In genomic region chr12:102758936-102759335, GRCm38 (mm10) we compare ENCODE assay signal across 8 mouse cellular contexts. TPM values are rescaled to one million over a fixed set of nuclear protein-coding genes. Genes with fewer than 3 reads are reported as not detected.
DNase-seq lines count a peak whose midpoint lies in the region; TF ChIP-seq lines count a peak whose summit lies in the region.

No protein-coding gene starts in this region.

- TF ChIP-seq CTCF in heart, adult 2 months (IDR thresholded peaks at IDR 0.05): no peak
- no peak for TF ChIP-seq CTCF in MEL (IDR thresholded peaks at IDR 0.05 in 2 of 3, conservative IDR thresholded peaks at IDR 0.05 in 1 of 3; ENCODE audit: control insufficient read depth in 1 of 3, insufficient read depth in 1 of 3, low read depth in 2 of 3, low read length in 3 of 3, poor library complexity in 1 of 3, severe bottlenecking in 1 of 3)

- 0 out of 2 replicates have a peak, but pooled peaks cover 1% of the 10 kb centered on the region for H3K79me2 ChIP-seq in heart, adult 2 months (replicated peaks; ENCODE audit: control insufficient read depth, insufficient read depth, low read length)
- peaks cover 52% of the 10 kb centered on the region for H3K79me2 ChIP-seq in MEL (ENCODE audit: control insufficient read depth, insufficient read depth, low read length, poor library complexity)

- peak overlapping the region; percentile 63 for H3K4me3 ChIP-seq in heart, adult 2 months
- peak overlapping the region; percentile 71 to 94 for H3K4me3 ChIP-seq in MEL (ENCODE audit: control insufficient read depth in 1 of 2, insufficient read depth in 1 of 2, low read depth in 2 of 2, low read length in 2 of 2)

- intact Hi-C loops in heart, adult 2 months (cut with DNase I): loop anchor here (5.0 kb wide), 1 partner anchor 118 kb away; the partner anchor contains the start of gene Btbd7
- intact Hi-C loops in heart, postnatal 14 days (cut with DNase I): loop anchor here (5.0 kb wide), 1 partner anchor 118 kb away; the partner anchor contains the start of gene Btbd7
- intact Hi-C loops in heart, postnatal 10 days (cut with DNase I): loop anchor here (5.0 kb wide), 1 partner anchor 118 kb away; the partner anchor contains the start of gene Btbd7

- no peak for TF ChIP-seq RAD21 in MEL (IDR thresholded peaks at IDR 0.05; ENCODE audit: low read depth, low read length)

- no peak for TF ChIP-seq EP300 in heart, adult 2 months (IDR thresholded peaks at IDR 0.05; ENCODE audit: insufficient read depth, low read depth, low read length)
- TF ChIP-seq EP300 in MEL (IDR thresholded peaks at IDR 0.05; ENCODE audit: low read depth in 1 of 2, low read length in 2 of 2): no peak

- no peaks in the 10 kb centered on the region; the same call in 1 of the 2 replicates for H3K36me3 ChIP-seq in heart, adult 2 months (ENCODE audit: control insufficient read depth, insufficient read depth, low read length)
- peaks cover 8 to 33% of the 10 kb centered on the region in 2 experiments for H3K36me3 ChIP-seq in MEL (ENCODE audit: control insufficient read depth in 1 of 2, insufficient read depth in 2 of 2, low read length in 2 of 2)

- no peak for TF ChIP-seq POLR2A in heart, adult 2 months (IDR thresholded peaks at IDR 0.05; ENCODE audit: insufficient read depth, low read depth, low read length)
- TF ChIP-seq POLR2A in MEL (IDR thresholded peaks at IDR 0.05; ENCODE audit: control insufficient read depth in 1 of 2, insufficient read depth in 1 of 2, low read depth in 1 of 2, low read length in 2 of 2, poor library complexity in 1 of 2): no peak

- no peaks in the 10 kb centered on the region for H3K9me3 ChIP-seq in MEL (replicated peaks; ENCODE audit: insufficient read depth, low read length)

- 3% methylated on average over 5 of the region's 5 CpGs for WGBS in heart, adult 2 months

- H3K27me3 ChIP-seq in heart, adult 2 months (ENCODE audit: control insufficient read depth, insufficient read depth, low read length): no peaks in the 10 kb centered on the region
- no peaks in the 10 kb centered on the region for H3K27me3 ChIP-seq in MEL (ENCODE audit: control insufficient read depth in 1 of 2, insufficient read depth in 2 of 2, low read length in 2 of 2)

- no peak for DNase-seq in heart, adult 2 months
- no peak for DNase-seq in heart, postnatal 14 days
- DNase-seq in MEL (ENCODE audit: low read depth, low spot score): no peak
- DNase-seq in heart, postnatal 10 days: peak; percentile 19 to 36
- DNase-seq in lung, postnatal 36 days: peak; percentile 15
- no peak for DNase-seq in right cerebral cortex, postnatal 10 days (ENCODE audit: low spot score in 2 of 2)
- no peak for DNase-seq in thymus, postnatal 14 days
- no peak for DNase-seq in ovary, postnatal 14 days (ENCODE audit: low spot score)

- H3K27ac ChIP-seq in heart, adult 2 months: peak overlapping the region; percentile 79
- H3K27ac ChIP-seq in MEL (ENCODE audit: control insufficient read depth, low read depth, low read length): 0 out of 2 replicates have a peak overlapping the region, but pooled peaks have one; percentile 52

- H3K4me1 ChIP-seq in heart, adult 2 months (ENCODE audit: control insufficient read depth, insufficient read depth, low read length): peaks cover 5% of the 10 kb centered on the region
- peaks cover 0 to 11% of the 10 kb centered on the region in 2 experiments; a peak in 2 of 4 replicates for H3K4me1 ChIP-seq in MEL (ENCODE audit: control insufficient read depth in 1 of 2, insufficient read depth in 2 of 2, low read length in 2 of 2)

- peak overlapping the region; percentile 76 for H3K9ac ChIP-seq in heart, adult 2 months (ENCODE audit: low read depth, low read length)
- peak overlapping the region; percentile 87 for H3K9ac ChIP-seq in MEL (ENCODE audit: control insufficient read depth, low read depth, low read length, poor library complexity, severe bottlenecking)

TF ChIP-seq in MEL, 35 proteins besides CTCF, POLR2A, EP300 and RAD21:
- TF ChIP-seq TAL1 (IDR thresholded peaks at IDR 0.05; ENCODE audit: low read length) (no peak), CHD2 (IDR thresholded peaks at IDR 0.05; ENCODE audit: low read length) (no peak), BHLHE40 (IDR thresholded peaks at IDR 0.05; ENCODE audit: borderline replicate concordance, low read depth, low read length) (no peak), ZKSCAN1 (IDR thresholded peaks at IDR 0.05; ENCODE audit: low read depth, low read length) (no peak), MAX (IDR thresholded peaks at IDR 0.05; ENCODE audit: low read length) (no peak), SIN3A (IDR thresholded peaks at IDR 0.05; ENCODE audit: low read length) (no peak), POLR2AphosphoS2 (IDR thresholded peaks at IDR 0.05; ENCODE audit: low read length) (no peak), POLR2AphosphoS5 (IDR thresholded peaks at IDR 0.05; ENCODE audit: borderline replicate concordance, low read depth, low read length) (no peak), ZNF384 (IDR thresholded peaks at IDR 0.05; ENCODE audit: low read depth, low read length) (no peak), GABPA (IDR thresholded peaks at IDR 0.05; ENCODE audit: low read depth, low read length) (no peak), E2F4 (IDR thresholded peaks at IDR 0.05; ENCODE audit: borderline replicate concordance, low read depth, low read length) (no peak), TCF12 (IDR thresholded peaks at IDR 0.05; ENCODE audit: low read depth, low read length) (no peak), TBP (IDR thresholded peaks at IDR 0.05; ENCODE audit: low read depth, low read length) (no peak), GATA1 (IDR thresholded peaks at IDR 0.05; ENCODE audit: low read depth, low read length) (no peak), JUND (IDR thresholded peaks at IDR 0.05; ENCODE audit: low read depth, low read length) (no peak), MEF2A (IDR thresholded peaks at IDR 0.05; ENCODE audit: extremely low read depth, insufficient replicate concordance, low read depth, low read length, poor library complexity, severe bottlenecking) (no peak), RCOR1 (IDR thresholded peaks at IDR 0.05; ENCODE audit: low read depth, low read length) (no peak), MAZ (IDR thresholded peaks at IDR 0.05; ENCODE audit: low read depth, low read length) (no peak), MXI1 (IDR thresholded peaks at IDR 0.05; ENCODE audit: low read depth, low read length) (no peak)

RNA-seq across cellular contexts. Expression of gene Gm20604, which starts 0.5 kb away (rescaled TPM):
- 1 to 10 TPM; 3.8 to 4.2 TPM for total RNA-seq in heart, adult 2 months (2021)
- polyA plus RNA-seq in heart, adult 2 months (2012; rRNA removed): 2.9 and 4.9 TPM in 2 replicates
- total RNA-seq in heart, postnatal 14 days (2021): 1 to 10 TPM; 4.6 to 5.6 TPM
- total RNA-seq in MEL (2012; rRNA removed): 6.9 and 8.8 TPM in 2 replicates
- polyA plus RNA-seq in MEL (2012; ENCODE audit: insufficient read depth in 1 of 2, insufficient read length in 2 of 2, low read depth in 1 of 2, low replicate concordance in 2 of 2, missing spikeins in 1 of 2): 1 to 10 TPM in 1 of 2 experiments, not detected in 1; 7.9 TPM
- total RNA-seq in heart, postnatal 10 days (2021): 1 to 10 TPM; 5.0 to 5.4 TPM

RNA-seq across cellular contexts. Expression of gene Ubr7, which starts 1.2 kb away (rescaled TPM):
- 10 to 100 TPM; 22.8 to 24.6 TPM for total RNA-seq in heart, adult 2 months (2021)
- 12.3 and 22.8 TPM in 2 replicates for polyA plus RNA-seq in heart, adult 2 months (2012; rRNA removed)
- 10 to 100 TPM; 26.4 to 30.0 TPM for total RNA-seq in heart, postnatal 14 days (2021)
- 58.5 and 68.1 TPM in 2 replicates for total RNA-seq in MEL (2012; rRNA removed)
- polyA plus RNA-seq in MEL (2012; ENCODE audit: insufficient read depth in 1 of 2, insufficient read length in 2 of 2, low read depth in 1 of 2, low replicate concordance in 2 of 2, missing spikeins in 1 of 2): 10 to 100 TPM in 1 of 2 experiments, not detected in 1; 62.3 TPM
- 10 to 100 TPM; 33.1 to 34.3 TPM for total RNA-seq in heart, postnatal 10 days (2021)

RNA-seq across cellular contexts. Expression of gene Gon7, which starts 1.3 kb away (rescaled TPM):
- 10 to 100 TPM in 1 of 2 experiments, 1 to 10 TPM in 1; 9.8 to 10.4 TPM for total RNA-seq in heart, adult 2 months (2021)
- polyA plus RNA-seq in heart, adult 2 months (2012; rRNA removed): 5.9 and 7.0 TPM in 2 replicates
- total RNA-seq in heart, postnatal 14 days (2021): 10 to 100 TPM in 1 of 2 experiments, 1 to 10 TPM in 1; 9.3 to 10.6 TPM
- 33.0 and 33.7 TPM in 2 replicates for total RNA-seq in MEL (2012; rRNA removed)
- polyA plus RNA-seq in MEL (2012; ENCODE audit: insufficient read depth in 1 of 2, insufficient read length in 2 of 2, low read depth in 1 of 2, low replicate concordance in 2 of 2, missing spikeins in 1 of 2): 100 to 1,000 TPM in 1 of 2 experiments, 10 to 100 TPM in 1; 31.3 to 129 TPM
- 10 to 100 TPM; 10.6 to 11.7 TPM for total RNA-seq in heart, postnatal 10 days (2021)

RNA-seq across cellular contexts. Expression of gene Gm28051, which starts 1.4 kb away (rescaled TPM):
- total RNA-seq in heart, adult 2 months (2021): not detected
- not detected in 2 replicates for polyA plus RNA-seq in heart, adult 2 months (2012; rRNA removed)
- total RNA-seq in heart, postnatal 14 days (2021): not detected
- total RNA-seq in MEL (2012; rRNA removed): not detected in 2 replicates
- polyA plus RNA-seq in MEL (2012; ENCODE audit: insufficient read depth in 1 of 2, insufficient read length in 2 of 2, low read depth in 1 of 2, low replicate concordance in 2 of 2, missing spikeins in 1 of 2): not detected
- total RNA-seq in heart, postnatal 10 days (2021): not detected

RNA-seq across cellular contexts. Expression of gene Tmem251, which starts 15.4 kb away (rescaled TPM):
- total RNA-seq in heart, adult 2 months (2021): 1 to 10 TPM; 4.5 to 4.6 TPM
- 1.8 and 4.0 TPM in 2 replicates for polyA plus RNA-seq in heart, adult 2 months (2012; rRNA removed)
- total RNA-seq in heart, postnatal 14 days (2021): 1 to 10 TPM; 3.9 to 5.4 TPM
- 9.0 and 9.3 TPM in 2 replicates for total RNA-seq in MEL (2012; rRNA removed)
- 10 to 100 TPM; 11.4 to 57.5 TPM for polyA plus RNA-seq in MEL (2012; ENCODE audit: insufficient read depth in 1 of 2, insufficient read length in 2 of 2, low read depth in 1 of 2, low replicate concordance in 2 of 2, missing spikeins in 1 of 2)
- total RNA-seq in heart, postnatal 10 days (2021): 1 to 10 TPM; 4.8 to 5.5 TPM

Comparison
In these comparisons a context has a peak if more than half of its experiments do, and no peak if none do; other contexts are left out.
1. DNase-seq: peak in heart, postnatal 10 days (2 of 2) and lung, postnatal 36 days (single experiment); none in heart, adult 2 months (0 of 2), heart, postnatal 14 days (0 of 2), MEL (single experiment), right cerebral cortex, postnatal 10 days (0 of 2), thymus, postnatal 14 days (single experiment) and ovary, postnatal 14 days (single experiment).